Mouse (Mus musculus) gastrocnemius, postnatal 14 days (tissue): ENCODE results near the gene Zdhhc5. TPM values are rescaled to one million over a fixed set of nuclear protein-coding genes. Genes with fewer than 3 reads are reported as not detected.
"Not testable (repeated sequence)": the region's sequence is repeated elsewhere in the genome, so short reads cannot be mapped to it uniquely, and the experiment has no call there.

Experiments
- DNase-seq: peaks from one replicate; pipeline ENCODE4 v3.0.0; 2021; ENCODE audit warnings: mixed read lengths
- intact Hi-C: fragments of 180-260 bp; cut with DNase I; formaldehyde crosslinking; loops from one replicate; pipeline ENCODE4 v1.15.1; 2025; ENCODE audit warnings: low total_unique reads
- total RNA-seq, 2 experiments: library from RNA; stranded (reverse); gene quantifications; 2 replicates each; pipeline ENCODE4 v1.2.3; 2021

Zdhhc5 gene
- total RNA-seq, 2 experiments from 2014 or later = 41.3 to 45.1 TPM

DNA sequence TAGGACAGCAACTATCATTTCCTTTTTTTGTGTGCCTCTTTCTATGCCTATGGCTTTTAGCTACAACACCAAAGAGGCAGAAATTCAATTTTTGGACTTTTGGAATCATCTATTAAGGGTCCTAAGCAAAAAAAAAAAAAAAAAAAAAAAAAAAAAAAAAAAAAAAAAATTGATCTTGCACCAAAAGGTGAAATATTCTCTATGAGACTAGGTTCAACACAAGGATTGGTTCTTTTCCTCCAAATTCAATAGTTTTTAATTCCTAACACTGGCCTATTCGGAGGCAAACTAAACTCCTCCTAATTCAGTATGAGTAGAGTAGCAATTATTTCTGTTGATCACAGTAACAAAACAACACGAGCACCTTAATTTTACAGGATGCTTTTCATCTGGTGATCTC is 3.1 kb downstream of the Zdhhc5 start:
- DNase-seq = no peak
- intact Hi-C loops = no loop called here

DNA sequence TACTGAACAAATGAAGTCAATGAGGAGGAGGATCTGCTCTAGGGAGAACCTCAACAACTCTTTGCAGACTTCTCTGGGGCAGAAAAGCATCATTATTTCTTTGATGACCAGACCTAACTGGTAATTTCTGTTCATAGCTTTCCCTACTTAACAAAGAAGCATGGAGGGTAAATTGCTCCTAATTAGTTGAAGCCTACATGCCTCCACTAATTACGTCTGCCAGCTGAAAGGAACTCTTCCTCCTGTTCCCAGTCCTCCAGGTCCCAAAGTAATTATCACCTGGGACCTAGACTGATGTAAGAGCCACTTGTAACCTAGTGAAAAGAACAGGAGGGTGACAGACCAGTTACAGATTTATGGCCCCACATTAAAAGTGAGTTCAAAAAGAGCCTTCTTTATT is 7.5 kb downstream of the Zdhhc5 start:
- intact Hi-C loops = no loop called here
- no peak for DNase-seq

DNA sequence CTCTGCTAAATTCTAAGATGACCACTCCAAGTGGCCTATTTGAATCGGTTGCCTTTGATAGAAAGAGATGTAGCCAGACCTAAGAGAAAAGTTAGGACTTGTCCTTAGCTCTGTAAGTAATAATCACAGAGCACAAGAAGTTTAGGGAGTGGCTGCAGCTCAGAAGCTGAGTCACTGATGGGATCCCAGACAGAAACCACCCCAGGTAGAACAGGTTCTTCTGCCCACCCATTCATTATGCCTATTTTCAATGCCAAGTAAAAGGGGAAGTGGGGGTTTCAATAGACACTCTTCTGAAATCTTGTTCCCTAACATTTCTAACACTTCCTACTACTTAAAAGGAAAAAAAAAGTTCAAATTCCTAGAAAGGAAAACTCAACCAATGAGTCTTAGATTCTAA is 9.7 kb downstream of the Zdhhc5 start:
- DNase-seq = no peak
- intact Hi-C loops = no loop called here

DNA sequence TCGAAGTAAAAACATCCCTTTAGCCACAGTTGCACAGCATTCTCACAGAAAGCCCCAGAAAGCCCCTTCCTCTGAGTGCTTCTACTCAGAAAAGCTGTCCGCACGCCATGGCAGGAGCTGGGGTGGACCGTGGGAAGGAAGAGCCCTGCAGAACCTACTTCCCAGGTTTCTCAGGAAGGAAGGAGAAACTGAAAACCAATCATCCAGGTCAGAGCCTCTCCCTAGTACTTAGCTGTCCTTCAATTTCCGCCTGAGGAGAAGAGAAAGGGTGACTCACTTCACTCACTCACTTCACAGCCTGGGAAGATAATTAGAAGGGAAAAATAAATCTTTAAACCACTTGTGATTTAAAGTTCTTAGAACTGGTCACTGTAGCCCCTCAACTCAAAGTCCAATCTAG is 10.7 kb downstream of the Zdhhc5 start:
- intact Hi-C loops = no loop called here
- DNase-seq = no peak

DNA sequence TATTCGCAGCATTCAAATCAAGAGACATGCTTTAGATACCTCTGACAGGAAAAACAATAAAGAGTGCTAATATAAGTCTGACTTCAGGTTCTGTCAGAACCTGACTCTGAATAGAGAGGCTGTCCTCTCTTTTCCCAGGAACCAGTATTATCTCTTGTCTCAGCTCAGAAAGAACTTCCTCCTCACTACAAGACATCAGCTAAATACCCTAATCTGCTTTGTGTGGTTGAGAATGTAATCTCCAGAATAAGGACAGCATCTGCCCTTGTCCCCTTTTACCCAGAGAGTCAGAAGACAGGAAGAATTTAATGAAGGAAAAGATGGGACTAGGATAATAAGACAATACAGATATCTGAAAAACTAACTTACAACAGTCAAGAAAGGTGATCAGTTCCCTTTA is 11.5 kb downstream of the Zdhhc5 start:
- intact Hi-C loops = no loop called here
- DNase-seq = no peak

DNA sequence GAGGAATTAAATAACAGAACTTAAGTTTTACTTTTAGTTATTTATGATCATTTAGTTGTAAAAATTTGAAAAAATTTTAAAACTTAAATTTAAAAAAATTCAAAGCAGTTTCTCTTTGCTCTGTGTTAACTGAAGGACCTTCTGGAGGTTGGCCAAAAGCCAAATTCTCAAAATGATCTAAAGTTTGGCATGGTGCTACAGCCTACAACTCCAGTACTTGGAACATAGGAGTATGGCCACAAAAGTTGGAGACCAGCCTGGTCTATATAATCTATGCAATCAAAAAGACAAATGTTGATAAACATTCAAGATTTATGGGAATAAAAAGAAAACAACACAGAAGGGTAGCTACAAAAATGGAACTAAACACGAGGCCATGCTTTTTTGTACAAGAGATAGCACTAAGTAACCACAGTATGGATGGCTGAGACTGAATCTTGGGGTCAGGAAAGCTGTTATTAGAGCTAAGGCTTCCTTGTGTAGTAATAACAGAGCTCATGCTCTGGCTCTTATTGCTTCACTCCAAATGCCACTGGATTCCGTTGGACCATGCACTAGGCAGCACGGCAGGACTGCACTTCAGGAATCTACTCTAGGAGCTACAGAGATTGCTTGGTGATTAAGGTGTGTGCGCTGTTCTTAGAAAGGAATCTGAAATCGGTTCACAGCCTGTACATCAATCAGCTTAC is 19.8 kb downstream of the Zdhhc5 start:
- intact Hi-C loops = no loop called here

DNA sequence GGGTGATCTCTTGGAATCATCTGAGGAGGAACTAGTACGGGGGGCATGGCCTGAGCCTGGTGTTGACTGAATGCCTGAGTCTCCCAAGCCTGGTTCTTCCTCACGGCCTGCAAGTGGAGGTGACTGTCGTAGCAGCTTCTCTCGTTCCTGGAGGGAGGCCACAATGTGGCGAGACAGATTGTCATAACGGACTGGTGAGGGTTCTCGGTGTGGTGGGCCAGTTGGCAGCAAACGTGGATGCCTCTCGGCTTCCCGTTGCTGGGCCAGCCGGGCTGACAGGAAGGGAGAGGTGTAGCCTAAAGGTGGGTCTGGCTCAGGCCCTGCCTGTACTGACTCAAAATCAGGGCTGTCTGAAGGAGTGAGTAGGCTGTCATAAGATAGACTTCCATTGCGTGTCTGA is 24.9 kb downstream of the Zdhhc5 start:
- intact Hi-C loops = no loop called here
- DNase-seq = no peak

More for the DNA sequence above, 19.8 kb downstream of the Zdhhc5 start:
- no peak for DNase-seq

DNA sequence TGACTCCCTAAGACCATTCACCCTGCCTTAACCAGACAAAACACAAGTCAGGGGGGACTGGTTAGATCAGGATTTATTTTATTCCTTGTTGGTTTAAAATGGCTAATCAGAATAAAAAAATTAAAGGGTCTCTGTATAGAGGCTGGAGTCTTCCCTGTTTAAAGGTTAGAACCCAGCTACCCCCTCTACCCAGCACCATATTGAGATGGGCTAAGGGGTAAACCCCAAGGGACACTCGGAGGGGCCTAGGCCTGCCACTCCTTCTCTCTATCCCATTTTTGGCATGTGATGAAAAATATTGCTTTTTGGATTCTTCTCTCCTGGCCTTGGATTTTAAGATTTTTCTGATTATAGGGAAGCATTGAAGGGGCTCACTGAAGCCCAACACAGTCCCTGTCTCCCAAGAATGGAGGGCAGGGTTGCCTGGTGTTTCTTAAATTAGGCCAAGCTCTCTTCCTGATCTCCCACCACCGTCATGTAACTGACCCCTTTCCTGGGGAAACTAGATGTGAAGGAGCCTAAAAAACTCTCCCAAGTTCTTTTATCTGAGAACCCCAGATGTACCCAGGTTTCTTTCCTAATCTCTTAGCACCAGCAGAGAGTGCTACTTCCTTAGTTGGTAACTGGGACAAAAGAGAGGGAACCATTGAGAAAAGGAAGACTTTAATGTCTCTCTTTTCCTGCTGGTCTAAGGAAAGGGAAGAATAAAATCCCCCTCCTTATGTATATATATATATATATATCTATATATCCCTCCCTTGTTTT is 26.7 kb downstream of the Zdhhc5 start:
- intact Hi-C loops = no loop called here
- no peak for DNase-seq

DNA sequence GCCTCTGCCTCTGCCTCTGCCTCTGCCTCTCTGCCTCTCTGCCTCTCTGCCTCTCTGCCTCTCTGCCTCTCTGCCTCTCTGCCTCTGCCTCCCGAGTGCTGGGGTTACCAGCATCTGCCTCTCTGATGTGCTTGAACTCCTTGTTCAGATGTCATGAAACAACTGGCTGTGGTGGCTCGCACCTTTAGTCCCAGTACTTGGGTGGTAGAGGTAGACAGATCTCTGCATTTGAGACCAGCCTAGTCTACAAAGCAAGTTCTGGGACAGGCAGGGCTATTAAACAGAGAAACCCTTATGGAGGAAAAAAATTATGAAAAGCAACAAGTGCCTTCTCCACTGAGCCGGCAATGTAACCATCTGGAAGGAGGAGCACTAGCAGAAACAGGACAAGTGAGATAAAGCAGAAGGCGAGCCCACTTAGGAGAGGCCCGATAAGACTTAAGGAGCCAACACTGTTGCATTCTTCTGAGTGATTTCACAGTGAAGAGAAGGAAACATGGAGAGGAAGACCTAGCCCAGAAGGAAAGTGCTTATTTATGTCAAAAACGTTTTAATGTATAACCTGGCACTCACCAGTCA is 32.3 kb downstream of the Zdhhc5 start:
- DNase-seq = no peak
- intact Hi-C loops = no loop called here

DNA sequence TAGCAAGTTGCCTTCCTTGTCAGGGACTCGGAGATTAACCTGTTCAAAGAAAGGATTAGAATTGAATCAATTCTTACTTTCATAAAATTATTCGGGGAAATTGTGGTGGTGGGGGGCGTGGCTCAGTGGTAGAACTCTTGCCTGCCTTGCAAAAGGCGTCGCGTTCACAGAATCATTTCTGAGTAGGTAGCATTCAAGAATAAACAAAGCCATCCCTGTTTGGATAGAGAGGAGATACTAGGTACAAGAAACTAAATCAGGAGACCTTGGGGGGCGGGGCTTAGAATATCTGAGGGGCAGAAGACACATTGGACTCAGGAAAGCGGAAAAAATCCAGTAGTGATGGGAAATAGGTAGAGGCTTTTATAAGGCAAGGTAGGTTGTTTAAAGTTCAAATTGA is 36.0 kb downstream of the Zdhhc5 start, which contains the start of gene Tmx2:
Gene Tmx2 (minus strand): TSS at position 125 of the 400 bp plus-strand sequence.
- no peak for DNase-seq
- intact Hi-C loops = no loop called here

DNA sequence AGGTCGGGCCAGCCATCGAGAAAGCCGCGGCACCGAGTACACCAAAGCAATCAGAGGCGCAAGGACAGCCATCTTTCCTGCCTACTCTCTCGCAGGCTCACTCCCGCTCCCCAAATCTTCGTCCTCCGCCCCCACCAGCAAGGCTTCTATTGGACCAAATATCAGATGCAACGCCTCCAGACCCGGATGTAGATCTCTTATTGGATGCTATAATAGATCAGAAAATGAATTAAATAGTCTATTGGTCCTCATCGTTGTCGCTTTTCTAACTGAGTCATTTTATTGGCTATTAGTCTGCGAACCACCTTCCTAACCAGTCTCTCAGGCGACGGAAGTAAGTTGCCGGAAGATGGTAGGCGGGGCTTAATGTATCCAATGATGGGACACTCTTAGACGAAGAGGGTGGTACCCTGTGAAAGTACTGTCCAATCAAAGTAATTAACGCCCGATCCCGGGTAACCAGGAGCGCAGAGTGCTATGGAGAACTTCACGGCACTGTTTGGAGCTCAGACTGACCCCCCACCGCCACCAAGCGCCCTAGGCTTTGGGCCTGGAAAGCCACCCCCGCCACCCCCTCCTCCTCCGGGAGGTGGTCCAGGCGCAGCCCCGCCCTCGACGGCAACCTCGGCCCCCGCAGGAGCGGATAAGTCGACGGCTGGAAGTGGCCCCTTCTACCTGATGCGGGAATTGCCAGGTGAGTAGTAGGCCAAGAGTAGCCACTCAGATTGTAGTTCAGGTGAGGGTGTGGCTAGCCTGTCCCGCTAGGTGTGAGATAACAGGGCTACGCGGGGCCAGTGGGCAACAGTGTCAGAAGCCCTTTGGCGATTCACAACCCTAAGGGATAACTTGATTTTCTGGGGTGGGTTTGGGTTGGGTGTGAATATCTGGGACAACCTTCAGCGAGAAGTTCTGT is 36.8 kb downstream of the Zdhhc5 start, which contains the start of the genes Gm28635 and Med19:
Gene Gm28635 (minus strand): TSS at position 74 of the 913 bp plus-strand sequence.
Gene Med19 (plus strand): TSS at position 435 of the 913 bp plus-strand sequence.
- DNase-seq = peak; percentile 91
- intact Hi-C loops = no loop called here

DNA sequence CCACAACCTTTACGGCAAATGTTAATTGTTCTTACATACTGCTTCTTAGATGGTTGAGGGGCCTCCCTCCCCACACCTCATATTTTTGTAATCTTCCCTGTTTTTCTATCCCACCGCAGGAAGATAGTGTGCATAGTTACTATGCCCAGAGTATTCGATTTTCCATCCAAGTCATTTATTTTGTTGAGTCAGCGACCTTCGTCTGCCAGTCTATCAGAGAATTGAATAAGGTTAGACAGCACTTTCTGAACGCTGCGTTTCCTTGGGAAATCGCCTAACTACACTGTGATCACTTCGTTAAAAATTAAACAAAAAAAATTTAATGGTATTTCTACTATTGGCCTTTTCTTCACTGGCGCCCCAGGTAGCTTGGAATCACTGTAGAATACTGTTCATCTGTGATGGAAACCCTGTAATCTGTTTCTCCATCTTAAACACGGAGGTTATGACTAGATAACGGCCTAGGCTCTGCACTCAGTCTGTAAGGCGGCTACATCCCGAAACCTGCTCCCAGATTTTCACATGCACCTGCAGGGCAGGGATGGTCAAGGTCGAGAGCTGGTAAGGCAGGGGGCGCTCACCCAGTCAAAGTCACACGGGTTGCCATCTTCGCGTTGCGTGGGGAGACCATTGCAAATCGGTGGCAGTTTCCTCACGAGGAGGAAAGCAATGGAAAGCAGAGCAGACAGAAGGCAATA is 37.6 kb downstream of the Zdhhc5 start:
- DNase-seq = no peak
- intact Hi-C loops = no loop called here

DNA sequence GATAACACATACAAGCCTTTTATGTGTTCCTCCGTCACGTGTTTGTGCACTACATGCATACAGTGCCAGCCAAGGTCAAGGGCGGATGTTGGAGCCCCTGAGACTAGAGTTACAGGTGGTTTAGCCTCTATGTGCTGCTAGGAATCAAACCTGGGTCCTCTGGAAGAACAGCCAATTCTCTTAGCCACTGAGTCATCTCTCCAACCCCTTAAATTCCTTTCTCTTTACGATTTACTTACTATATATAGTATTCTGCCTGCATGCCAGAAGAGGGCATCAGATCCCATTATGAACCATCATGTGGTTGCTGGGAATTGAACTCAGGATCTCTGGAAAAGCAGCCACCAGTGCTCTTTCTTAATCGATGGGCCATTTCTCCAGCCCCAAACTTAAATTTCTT is 43.4 kb downstream of the Zdhhc5 start:
- DNase-seq, intact Hi-C loops: not testable (repeated sequence)

DNA sequence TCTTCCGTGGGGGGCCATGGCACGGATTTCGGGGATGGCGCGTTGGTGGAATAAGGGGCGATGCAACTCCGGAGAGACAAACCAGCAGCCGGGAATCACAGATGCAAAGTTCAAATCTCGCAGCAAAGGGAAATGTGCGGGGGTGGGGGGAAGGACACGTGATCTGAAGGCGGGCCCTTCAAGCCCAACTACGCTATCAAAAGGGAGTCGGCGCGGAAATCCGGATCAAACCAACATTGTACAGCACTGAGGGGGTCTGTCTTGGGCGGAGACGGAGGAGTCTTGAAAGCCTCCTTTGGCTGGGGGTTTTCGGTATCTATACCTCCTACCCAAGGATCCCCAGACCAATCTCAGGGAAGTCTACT is 44.4 kb downstream of the Zdhhc5 start, which contains the start of gene Selenoh:
Gene Selenoh (minus strand): TSS at position 202 of the 365 bp plus-strand sequence.
- DNase-seq = peak; percentile 82
- intact Hi-C loops = no loop called here

DNA sequence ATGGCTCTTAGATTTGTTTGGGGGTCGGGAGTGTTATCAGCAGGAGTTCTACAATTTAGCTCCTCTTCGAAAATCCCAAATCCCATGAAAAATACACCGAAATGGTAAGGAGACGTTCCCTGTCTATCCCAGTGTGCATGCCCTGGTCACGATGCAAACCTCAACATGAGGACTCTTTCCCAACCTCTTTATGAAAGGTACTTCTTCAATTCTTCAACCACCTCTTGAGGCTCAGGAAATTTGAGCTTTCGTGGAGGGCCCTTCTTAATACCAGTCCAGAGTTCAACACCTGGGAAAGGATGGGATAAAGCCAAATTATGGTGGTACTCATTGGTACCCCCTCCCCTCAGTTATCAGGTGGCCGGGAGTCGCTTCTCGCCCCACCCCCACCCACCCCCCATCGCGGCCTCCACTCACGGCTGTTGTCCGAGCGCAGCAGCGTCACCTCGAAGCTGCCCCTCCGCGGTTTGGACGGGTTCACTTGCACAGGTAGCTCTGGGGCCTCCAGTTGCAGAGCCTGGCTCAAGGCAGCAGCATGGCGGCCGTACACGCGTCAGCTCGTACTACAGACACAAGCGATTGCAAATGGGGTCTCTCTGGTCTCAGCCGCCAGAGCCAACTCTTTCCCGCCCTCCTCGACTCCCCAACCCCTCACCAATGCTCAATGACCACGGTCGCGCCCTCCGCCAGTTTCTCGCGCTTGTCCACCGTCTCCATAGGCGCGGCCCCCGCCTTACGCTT is 45.0 kb downstream of the Zdhhc5 start:
- peak; percentile 16 for DNase-seq
- intact Hi-C loops = loop anchor here (5.0 to 10.0 kb wide), 2 partner anchors 53 to 215 kb away; no protein-coding TSS in a partner anchor

DNA sequence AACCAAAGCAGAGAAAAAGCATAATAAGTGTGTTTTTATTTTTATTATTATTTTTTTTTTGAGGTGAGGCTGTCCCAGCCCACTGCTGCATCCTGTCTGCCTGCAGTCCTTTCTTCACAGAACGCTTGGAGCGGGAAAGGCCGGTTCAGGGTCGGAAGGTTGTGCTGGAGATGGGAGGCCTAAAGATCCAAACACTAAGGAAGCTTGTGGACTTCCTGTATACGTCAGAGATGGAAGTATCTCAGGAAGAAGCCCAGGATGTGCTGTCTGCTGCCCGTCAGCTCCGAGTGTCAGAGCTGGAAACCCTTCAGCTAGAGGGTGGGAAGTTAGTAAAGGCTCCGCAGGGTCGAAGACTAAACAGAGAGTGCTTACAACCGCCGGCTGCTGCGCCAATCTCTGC is 48.9 kb downstream of the Zdhhc5 start:
- intact Hi-C loops = loop anchor here (5.0 to 10.0 kb wide), 2 partner anchors 49 to 211 kb away; no protein-coding TSS in a partner anchor
- no peak for DNase-seq

DNA sequence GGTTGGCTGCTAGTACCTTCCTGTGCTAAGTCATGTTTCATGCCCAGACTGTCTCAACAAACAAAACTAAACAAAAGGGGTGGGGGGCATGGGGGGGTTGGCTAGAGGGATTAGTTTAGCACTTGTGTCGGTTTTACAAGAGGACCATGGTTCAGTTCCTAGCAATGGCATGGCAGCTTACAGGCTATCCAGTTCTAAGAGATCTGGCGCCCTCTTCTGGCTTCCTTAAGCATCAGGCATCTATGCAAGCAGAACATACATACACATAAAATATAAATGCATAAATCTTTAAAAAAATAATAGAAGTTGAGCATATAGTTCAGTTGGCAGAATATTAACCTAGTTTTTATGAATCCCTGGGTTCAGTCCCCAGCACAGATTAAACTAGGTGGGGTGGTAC is 52.1 kb downstream of the Zdhhc5 start:
- DNase-seq = peak; percentile 15
- intact Hi-C loops = loop anchor here (10.0 kb wide), 1 partner anchor 208 kb away; no protein-coding TSS in a partner anchor

DNA sequence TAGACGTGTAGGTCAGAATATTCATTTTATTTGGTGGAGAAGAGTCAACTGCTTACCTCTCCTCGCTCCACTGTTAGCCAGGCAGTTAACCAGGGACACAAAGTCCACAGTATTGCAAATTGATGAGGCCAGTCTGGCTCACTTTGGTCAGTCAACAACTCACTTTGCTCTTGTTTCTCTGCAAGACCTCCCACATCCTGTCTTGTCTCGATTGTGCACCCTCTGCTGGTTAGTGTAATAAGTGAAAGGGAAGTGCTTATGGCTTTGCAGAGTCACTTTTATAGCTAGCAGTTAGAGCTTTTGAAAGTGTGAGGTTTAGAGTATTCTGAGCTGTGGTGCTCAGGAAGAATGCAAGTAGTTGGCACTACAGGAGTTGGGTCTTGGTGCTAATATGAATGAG is 54.7 kb downstream of the Zdhhc5 start:
- DNase-seq = no peak
- intact Hi-C loops = loop anchor here (10.0 kb wide), 1 partner anchor 205 kb away; no protein-coding TSS in a partner anchor
